Mouse (Mus musculus) liver, adult 2 months (tissue): ENCODE data around the gene Apobec2. TPM values are rescaled to one million over a fixed set of nuclear protein-coding genes. Genes with fewer than 3 reads are reported as not detected.
A peak's percentile ranks its signal among the peaks of the same experiment; 100 is the strongest.
"Not testable (repeated sequence)": the region's sequence is repeated elsewhere in the genome, so short reads cannot be mapped to it uniquely, and the experiment has no call there.

Source experiments
- DNase-seq: peaks from one replicate; pipeline ENCODE4 v3.0.0-alpha.2; 2011; ENCODE audit warnings: low read depth, low spot score; ENCODE audit errors: extremely low read depth
- H3K27ac ChIP-seq: fragments of 200-500 bp; replicated peaks from 2 replicates; pipeline ENCODE4 v1.5.1; 2012; ENCODE audit warnings: low read depth, mild to moderate bottlenecking, control low read depth, inconsistent platforms, low read length; ENCODE audit not compliant: insufficient read depth
- H3K27me3 ChIP-seq: fragments of 200-500 bp; 2 replicates; pipeline ENCODE4 v1.6.1; 2012; ENCODE audit warnings: mild to moderate bottlenecking, moderate library complexity, low read length, inconsistent platforms; ENCODE audit not compliant: control insufficient read depth, insufficient read depth
- H3K36me3 ChIP-seq: fragments of 200-500 bp; 2 replicates; pipeline ENCODE4 v1.6.1; 2012; ENCODE audit warnings: low read length, inconsistent platforms; ENCODE audit not compliant: control insufficient read depth, insufficient read depth
- H3K4me1 ChIP-seq: fragments of 200-500 bp; 2 replicates; pipeline ENCODE4 v1.6.1; 2011; ENCODE audit warnings: low read length; ENCODE audit not compliant: control insufficient read depth, insufficient read depth
- H3K4me3 ChIP-seq: fragments of 200-500 bp; 2 replicates; pipeline ENCODE4 v1.5.1; 2011; ENCODE audit warnings: low read depth, mild to moderate bottlenecking, control low read depth, low read length, moderate library complexity; ENCODE audit not compliant: insufficient read depth
- H3K79me2 ChIP-seq: fragments of 200-500 bp; 2 replicates; pipeline ENCODE4 v1.6.1; 2012; ENCODE audit warnings: inconsistent platforms, mild to moderate bottlenecking, low read length, moderate library complexity; ENCODE audit not compliant: control insufficient read depth, insufficient read depth
- H3K9ac ChIP-seq: fragments of 200-500 bp; 2 replicates; pipeline ENCODE4 v1.6.1; 2012; ENCODE audit warnings: low read depth, mild to moderate bottlenecking, control low read depth, inconsistent platforms, low read length
- CTCF ChIP-seq: fragments of 200-500 bp; IDR thresholded peaks from 2 replicates; pipeline ENCODE4 v1.5.1; 2011; ENCODE audit warnings: low read depth, low read length, control low read depth
- POLR2A ChIP-seq: fragments of 200-500 bp; IDR thresholded peaks from 2 replicates; pipeline ENCODE4 v1.6.1; 2011; ENCODE audit warnings: low read length, control low read depth; ENCODE audit not compliant: insufficient read depth; ENCODE audit errors: extremely low read depth
- WGBS: fragments of 180-500 bp; shearing (Covaris S2); methylation state at CpG from one replicate; pipeline ENCODE4 v1.1.7; 2018; 5-methylcytosine and 5-hydroxymethylcytosine counted together
- polyA plus RNA-seq: library from polyadenylated mRNA; depleted of rRNA; stranded (reverse); fragments of >200 nt; gene quantifications from 2 replicates; pipeline ENCODE4 v1.2.3, GENCODE M21; 2012; rRNA removed
- total RNA-seq: library from RNA; depleted of rRNA; stranded (reverse); fragments of >200 nt; gene quantifications from 2 replicates; pipeline ENCODE4 v1.2.3, GENCODE M21; 2014; rRNA removed

Apobec2 gene
- 0.28 TPM in 1 of 2 replicates, not detected in the other for total RNA-seq
- not detected in 2 replicates for polyA plus RNA-seq

DNA sequence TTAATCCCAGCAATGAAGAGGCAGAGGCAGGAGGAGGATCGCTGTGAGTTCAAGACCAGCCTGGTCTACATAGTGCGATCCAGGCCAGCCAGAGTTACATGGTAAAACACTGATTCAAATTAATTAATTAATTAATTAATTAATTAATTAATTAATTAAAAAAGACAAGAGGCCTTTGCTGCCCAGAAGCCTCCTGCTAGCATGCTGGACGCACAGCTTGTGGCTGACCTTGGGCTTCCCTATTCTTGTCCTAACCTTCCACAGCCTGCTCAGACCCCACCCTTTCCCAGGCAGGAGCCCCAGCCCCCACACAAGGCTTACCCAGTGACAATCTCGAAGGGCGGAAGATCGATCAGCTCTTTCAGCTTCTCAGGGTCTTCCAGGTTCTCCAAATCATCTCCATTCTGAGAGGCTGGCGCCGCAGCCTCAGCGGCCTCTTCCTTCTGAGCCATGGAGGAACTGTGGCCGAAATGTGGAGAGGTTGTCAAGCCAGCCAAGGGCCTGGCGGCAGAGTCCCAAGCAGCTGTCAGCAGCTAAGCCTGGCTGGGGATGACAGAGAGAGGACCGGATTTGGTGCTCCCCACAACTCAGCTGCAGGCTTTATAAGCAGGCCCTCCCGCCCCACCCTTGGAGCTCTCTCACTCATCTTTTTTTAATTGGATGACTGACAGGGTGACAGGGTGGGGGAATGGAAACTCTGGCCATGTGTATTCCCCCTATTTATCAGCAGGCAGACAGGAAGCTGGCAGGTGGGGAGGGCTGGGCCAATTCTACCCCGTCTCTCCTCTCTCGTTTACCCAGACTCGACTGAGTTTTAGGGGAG lies at the start of gene Apobec2:
Gene Apobec2 (minus strand): TSS at position 773 of the 823 bp plus-strand sequence.
- no peak within 1 kb of the TSS for H3K4me3 ChIP-seq
- no peak within 1 kb of the TSS for H3K27ac ChIP-seq
- no peak for TF ChIP-seq CTCF
- no peak for TF ChIP-seq POLR2A
- whole genome bisulfite sequencing: 80% methylated on average over 16 of the region's 16 CpGs
- DNase-seq: no peak
- no peaks in the 10 kb centered on the region for H3K27me3 ChIP-seq
- H3K36me3 ChIP-seq: no peaks in the 10 kb centered on the region
- H3K9ac ChIP-seq: no peak within 1 kb of the TSS
- H3K4me1 ChIP-seq: no peaks in the 10 kb centered on the region
- H3K79me2 ChIP-seq: no peaks in the 10 kb centered on the region

DNA sequence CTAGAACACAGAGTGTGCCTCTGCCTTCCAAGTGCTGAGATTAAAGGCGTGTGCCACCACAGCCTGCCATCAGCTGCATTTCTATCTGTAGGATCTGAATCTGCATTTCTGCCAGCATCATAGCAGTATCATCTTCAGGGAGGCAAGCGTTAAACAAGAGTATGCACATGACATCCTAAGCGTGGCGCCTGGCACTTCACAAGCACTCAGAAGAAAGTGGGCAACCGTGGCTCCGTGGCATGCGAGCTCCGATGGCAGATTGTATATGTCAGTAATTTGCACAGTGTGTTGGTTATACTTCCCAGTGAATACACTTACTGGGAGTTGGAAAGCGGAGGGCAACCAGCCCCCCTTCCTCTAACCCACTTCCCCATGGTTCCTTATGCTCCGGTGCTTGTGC lies 47.2 kb upstream of the Apobec2 start:
- 87% methylated on average over 10 of the region's 10 CpGs for WGBS
- TF ChIP-seq POLR2A (no peak), CTCF (no peak)
- no peaks in the 10 kb centered on the region for H3K27me3 ChIP-seq

GRCm38 (mm10) chr17:48475444-48475843 lies 42.7 kb upstream of the Apobec2 start:
- H3K9ac ChIP-seq: no peak overlapping the region
- H3K27me3 ChIP-seq: no peaks in the 10 kb centered on the region
- no peaks in the 10 kb centered on the region for H3K36me3 ChIP-seq
- no peaks in the 10 kb centered on the region for H3K79me2 ChIP-seq
- no peak for TF ChIP-seq POLR2A
- TF ChIP-seq CTCF: no peak
- no peaks in the 10 kb centered on the region for H3K4me1 ChIP-seq
- H3K27ac ChIP-seq: no peak overlapping the region
- 82% methylated on average over 8 of the region's 8 CpGs for WGBS
- no peak for DNase-seq
- H3K4me3 ChIP-seq: no peak overlapping the region

More for the DNA sequence above, 47.2 kb upstream of the Apobec2 start:
- no peak overlapping the region for H3K27ac ChIP-seq
- no peaks in the 10 kb centered on the region; the same call in 1 of the 2 replicates for H3K4me1 ChIP-seq
- no peak for DNase-seq
- no peaks in the 10 kb centered on the region for H3K36me3 ChIP-seq
- no peak overlapping the region for H3K4me3 ChIP-seq
- H3K79me2 ChIP-seq: no peaks in the 10 kb centered on the region
- H3K9ac ChIP-seq: no peak overlapping the region

GRCm38 (mm10) chr17:48474282-48474681 lies 41.6 kb upstream of the Apobec2 start:
- not testable (repeated sequence) for H3K79me2 ChIP-seq
- WGBS: 69% methylated on average over 6 of the region's 6 CpGs

DNA sequence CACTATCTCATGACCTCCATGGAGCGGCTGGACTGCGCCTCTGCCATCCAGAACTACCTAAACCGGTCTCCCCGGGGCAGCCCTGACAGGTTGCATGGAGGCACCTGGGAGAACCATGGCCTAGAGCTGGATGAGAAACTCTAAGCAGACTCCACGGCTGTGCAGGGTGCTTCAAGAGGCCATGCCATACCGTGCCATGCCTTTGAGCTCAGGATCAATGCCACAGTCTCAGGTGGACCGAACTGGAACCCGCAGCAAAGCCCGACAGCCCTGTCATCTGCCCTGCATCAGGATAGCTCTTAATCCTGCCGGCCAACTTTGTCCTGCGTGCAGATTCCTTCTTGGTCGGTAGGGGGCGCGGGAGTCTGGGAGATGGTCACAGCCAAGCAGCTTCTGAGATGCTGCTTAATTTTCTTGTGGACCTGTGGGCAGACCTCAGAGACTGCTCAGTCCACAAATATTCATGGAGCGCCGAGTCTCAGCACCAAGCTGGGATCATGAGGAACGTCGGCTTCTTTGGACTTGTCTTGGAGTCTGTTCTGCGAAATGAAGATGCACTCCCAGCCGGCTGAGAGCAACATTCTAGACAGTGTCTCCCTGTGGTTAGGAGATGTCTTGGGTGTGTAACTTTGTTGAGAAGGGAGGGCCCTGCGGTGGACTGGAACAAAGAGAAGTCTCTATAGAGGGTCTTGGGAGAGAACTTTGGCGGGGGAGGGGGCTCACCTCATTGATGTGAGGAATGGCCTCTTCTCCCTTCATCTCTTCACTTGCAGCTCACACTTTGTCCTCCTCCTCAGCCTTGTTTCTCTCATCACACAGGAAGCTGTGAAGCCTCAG lies 34.9 kb upstream of the Apobec2 start:
- Histone ChIP-seq H3K27me3 (no peaks in the 10 kb centered on the region), H3K4me1 (no peaks in the 10 kb centered on the region), H3K9ac (no peak overlapping the region), H3K36me3 (no peaks in the 10 kb centered on the region), H3K27ac (no peak overlapping the region), H3K4me3 (no peak overlapping the region), H3K79me2 (no peaks in the 10 kb centered on the region)
- DNase-seq: peak; percentile 43
- 10% methylated on average over 22 of the region's 22 CpGs for WGBS
- TF ChIP-seq POLR2A: no peak
- TF ChIP-seq CTCF: peak; percentile 94

More at GRCm38 (mm10) chr17:48474282-48474681, 41.6 kb upstream of the Apobec2 start:
- H3K4me1 ChIP-seq, H3K4me3 ChIP-seq, H3K27me3 ChIP-seq, H3K36me3 ChIP-seq, H3K9ac ChIP-seq, H3K27ac ChIP-seq: not testable (repeated sequence)
- DNase-seq: peak; percentile 36
